Mouse (Mus musculus): Measurements from ENCODE around the gene Slc25a26.

The Slc25a26 gene

DNA sequence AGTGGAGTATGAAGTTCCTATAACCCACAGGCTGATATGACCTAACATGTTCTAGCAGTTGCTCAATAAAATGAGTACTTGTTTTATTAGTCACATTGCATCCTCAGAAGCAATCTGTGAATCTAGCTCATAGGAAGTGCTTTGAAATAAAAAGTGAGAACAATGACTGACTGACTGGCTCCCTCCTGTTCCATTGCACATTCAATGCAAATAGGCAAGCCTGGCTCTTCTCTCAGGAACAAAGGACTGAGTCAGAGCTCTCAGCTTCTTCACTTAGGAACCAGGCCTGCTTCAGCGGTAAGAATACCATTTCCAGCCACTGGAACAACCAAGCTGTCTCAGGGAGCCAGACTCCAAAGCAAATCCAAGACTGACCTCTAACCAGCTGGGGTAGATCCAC, 135.2 kb downstream of the Slc25a26 start:
- DNase-seq (ENCODE audit: extremely low spot score, low read depth, low spot score), result no peak

DNA sequence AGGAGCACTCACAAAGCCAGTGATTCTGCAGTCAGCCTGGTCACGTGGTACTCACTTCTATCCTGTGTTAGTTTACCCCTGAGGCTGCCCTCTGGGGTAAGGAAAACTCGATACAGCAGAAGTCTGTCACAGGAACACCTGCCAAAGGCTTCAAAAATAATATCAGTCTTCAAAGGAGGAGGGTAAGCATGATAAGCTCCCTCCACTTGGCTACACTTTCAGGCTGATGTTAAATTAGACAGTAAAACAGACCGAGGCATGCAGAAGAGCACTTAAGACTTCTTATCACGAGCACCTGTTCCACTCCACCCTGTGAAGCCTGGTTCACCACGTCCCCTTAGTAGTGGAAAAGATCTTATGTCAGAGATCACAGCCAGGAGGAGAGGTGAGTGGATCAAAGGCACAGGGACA, 136.9 kb downstream of the Slc25a26 start:
- no peak for DNase-seq (ENCODE audit: extremely low spot score, low read depth, low spot score)

DNA sequence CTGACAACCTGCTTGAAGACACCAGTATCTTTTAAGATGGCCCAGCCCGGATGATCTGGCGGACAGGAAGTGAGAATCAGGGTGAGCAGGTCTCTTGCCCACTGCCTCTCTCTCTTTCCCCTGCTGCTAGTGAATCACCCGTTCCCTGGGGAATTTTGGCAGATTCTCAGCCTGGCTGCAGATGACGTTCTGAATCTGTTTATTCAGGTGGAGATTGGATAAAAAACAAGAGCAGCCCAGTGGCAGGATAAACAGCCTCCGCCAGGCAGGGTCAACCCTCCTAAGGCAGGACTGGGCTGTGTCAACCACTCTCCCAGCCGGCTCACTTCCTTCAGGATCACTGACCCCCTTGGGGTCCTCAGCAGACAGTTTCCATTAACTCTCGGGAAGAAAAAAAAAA, 140.2 kb downstream of the Slc25a26 start:
- no peak for DNase-seq (ENCODE audit: extremely low spot score, low read depth, low spot score)

DNA sequence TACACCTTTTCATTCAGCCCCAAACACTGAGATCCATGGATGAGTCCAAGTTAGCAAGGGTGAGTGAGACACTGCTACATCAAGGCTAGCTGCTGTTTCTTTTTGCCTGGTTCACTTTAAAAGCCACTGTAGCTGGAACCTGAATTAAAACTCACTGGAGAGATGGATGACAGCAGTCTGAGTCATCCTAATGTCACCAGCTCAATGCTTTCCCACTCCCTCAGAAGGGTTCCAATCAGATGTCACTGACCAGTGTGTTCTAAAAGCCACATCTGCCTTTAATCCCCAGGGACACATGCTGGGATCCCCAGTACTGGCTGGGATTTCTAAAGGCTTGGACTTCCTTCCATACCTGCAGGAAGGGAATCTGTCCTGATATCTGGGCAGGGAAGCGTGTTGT, 141.9 kb downstream of the Slc25a26 start:
- DNase-seq (ENCODE audit: extremely low spot score, low read depth, low spot score), result no peak

DNA sequence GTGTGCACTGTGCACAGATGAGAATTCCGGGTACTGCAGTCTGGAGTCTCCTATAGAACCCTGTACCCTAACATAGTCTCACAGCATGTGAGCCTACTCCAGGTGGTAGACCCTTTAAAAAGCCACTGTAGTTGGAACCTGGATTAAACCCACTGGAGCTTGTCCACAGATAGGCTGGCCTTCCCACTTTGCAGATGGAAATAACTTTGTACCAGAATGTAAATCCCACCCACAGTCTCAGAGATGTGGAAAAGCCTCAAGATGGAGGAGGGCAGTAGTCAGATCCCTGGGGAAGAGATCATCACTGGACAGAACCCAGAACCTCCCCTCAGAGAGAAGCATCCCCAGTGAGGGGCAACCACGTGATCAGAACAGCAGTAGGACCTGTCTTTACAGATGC, 143.9 kb downstream of the Slc25a26 start:
- no peak for DNase-seq (ENCODE audit: extremely low spot score, low read depth, low spot score)

DNA sequence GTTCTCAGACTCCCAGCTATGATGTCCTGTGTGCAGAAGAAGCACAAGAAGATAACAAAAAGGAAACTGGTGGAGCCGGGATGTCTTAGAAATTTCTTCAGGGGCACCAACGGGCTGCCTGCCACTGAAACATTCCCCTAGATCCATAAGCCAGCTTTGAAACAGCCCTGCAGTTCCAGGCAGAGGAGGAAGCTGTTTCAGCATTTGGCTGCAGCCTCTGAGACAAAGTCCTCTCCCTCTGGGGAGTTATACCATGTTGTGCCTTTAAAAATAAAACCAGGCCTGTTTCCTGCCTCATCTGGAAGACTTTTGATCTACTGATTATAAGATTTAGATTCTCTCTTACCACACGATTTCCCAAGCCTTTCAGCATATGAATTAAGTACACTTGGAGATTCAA, 144.5 kb downstream of the Slc25a26 start:
- no peak for DNase-seq (ENCODE audit: extremely low spot score, low read depth, low spot score)

DNA sequence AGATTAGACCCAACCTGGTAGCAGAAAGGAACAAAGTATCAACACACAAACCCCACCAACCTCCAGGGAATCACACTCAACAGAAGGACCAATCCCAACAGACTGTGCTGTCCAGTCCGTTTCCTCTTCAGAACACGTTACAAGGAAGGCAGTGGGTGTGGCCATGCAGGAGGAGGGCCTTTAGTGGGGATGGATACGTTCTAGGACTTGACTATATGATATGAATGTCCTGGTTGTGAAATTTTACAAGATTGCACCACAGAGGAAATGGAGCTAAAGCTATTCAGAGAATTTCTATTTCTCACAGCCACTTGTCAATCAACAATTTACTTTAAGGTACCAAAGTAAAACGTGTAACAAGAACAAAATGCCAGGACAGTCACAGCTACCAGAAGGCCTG, 145.6 kb downstream of the Slc25a26 start:
- no peak for DNase-seq (ENCODE audit: extremely low spot score, low read depth, low spot score)

DNA sequence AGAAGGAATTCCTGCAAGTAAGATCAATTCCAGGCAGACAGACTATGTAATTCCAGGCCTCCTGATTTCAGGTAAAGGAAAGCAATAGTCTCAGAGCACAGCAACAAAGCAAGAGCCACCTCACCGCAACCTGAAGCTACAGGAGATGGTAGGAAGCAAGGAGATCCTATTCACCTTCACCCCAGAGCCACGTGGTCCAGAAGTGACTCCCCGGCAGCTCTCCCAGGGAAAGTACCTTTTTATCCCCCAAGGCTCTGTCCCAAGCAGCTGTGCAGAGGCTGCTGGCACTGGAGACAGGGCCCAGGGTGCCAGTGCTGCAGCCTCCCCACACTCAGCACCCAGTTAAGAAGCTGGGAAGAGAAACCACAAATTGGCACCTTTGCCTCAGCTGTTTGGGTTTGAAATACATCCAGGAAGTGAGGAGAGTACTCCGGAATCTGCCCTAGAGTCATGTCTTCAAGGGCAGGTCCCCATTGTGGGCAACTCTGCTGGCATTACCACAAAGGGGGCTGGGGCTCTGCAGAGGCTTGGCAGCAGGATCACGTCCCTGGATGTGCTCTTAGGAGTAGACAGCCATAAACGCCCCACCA, 146.2 kb downstream of the Slc25a26 start:
- DNase-seq (ENCODE audit: extremely low spot score, low read depth, low spot score), result no peak

DNA sequence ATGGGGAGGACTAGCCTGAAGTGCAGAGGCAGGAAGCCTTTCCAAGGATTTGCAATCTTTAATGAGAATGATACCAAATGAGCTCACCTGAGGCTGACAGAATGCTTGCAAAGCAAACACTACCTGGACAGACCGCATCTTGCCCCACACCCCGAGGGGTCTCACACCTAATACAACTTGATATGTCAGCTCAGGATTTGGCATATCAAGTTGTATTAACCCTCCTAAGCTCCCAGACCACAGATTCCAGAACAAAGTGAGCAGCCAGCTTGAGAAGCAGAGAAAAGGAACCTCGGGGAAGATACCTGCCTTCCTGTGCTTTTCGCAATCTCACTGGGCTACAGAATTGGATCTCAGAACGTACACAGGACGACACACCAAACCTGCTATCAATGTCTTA, 146.8 kb downstream of the Slc25a26 start:
- no peak for DNase-seq (ENCODE audit: extremely low spot score, low read depth, low spot score)

DNA sequence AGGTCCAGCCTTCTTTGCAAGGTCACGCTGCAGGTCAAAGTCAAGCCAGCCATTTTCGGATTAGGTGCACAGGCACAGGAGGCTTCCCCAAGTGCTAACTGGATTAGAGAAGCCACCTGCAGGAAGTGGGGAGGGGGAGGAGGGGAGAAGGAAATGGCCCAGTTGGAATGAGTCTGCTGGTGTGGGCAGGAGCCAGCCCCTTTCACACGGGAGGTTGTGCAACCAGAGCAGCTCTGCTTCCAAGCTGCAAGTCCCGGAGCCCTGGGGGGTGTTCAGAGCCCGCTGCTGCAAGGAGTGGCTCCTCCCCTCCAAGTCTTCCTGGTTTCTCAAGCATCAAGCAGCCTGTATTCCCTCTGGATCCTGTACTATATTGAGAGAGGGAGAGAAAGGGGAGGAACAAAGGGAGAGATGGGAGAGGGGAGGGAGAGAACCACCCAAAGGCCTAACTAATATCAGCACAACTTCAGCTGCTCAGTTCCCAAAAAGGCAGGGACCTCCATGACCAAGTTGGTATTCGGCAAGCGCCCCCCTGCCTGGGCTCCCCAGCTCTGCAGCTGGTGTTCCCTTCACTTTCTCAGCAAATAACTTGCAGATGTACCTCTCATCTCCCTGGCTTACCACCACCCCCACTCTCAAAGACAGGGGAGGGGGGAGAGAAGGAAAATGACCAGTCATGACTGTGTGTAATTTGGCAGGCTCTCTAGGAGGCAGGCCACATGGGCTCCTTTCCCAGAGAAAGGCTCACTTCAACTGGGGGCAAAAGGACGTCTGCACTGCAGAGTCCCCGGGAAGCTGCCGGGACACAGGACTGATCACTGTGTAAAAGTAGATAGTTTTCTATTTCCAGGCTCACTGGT, 147.7 kb downstream of the Slc25a26 start:
- no peak for DNase-seq (ENCODE audit: extremely low spot score, low read depth, low spot score)

DNA sequence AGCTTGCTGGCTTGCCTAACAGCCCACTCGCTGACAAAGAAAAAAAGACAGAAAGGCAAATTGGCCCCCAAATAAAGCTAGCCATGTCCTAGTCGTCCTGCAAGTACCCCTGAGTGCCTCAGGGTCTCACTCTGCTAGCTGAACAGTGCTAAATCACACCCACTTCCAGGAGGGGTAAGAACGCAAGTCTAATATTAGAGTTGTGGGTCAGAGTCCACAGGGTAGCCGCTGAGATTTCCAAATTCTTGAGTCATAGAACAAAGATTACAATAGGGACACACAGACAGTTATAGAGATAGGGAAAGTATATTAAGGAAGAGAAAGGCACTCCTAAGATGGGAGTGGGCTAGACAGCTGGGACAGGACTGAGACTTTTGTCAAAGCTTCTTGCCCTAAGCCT, 148.4 kb downstream of the Slc25a26 start:
- DNase-seq (ENCODE audit: extremely low spot score, low read depth, low spot score), result no peak

DNA sequence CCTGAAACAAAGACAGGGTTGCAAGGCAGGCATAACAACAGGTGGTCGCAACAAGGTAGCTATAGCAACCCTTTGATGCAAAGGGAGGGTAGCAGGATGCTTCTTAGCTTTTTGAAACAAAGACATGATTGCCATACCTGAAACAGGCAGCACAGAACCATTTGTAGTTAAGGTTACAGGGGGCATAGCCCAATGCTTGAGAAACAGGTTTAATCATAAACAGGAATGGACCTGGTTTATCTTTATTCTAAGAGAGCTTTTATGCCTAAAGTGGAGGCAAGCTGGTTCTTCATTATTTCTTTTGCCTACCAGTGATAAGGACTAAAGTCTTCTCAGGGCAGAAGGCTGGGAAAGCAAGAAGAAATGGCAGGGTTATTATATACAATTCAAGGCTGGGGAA, 149.5 kb downstream of the Slc25a26 start:
- no peak for DNase-seq (ENCODE audit: extremely low spot score, low read depth, low spot score)

DNA sequence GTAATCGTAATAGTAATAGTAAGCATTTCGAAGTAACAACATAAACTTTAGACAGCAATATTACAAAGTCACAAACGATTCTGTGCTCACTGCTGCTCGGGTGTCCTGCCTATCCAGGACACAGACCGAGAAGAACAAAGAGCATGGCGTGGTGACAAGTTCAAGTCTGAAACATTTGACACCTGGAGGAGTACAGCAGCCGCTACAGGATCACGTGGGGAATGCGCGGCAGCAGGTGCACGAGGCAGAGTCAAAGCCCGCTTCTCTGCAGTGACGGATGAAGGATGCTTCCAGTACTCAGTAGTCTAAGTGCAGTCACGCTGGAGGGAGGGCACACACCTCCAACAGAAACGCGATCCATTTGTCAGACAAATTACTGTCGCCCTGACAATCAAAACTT, 151.4 kb downstream of the Slc25a26 start:
- DNase-seq (ENCODE audit: extremely low spot score, low read depth, low spot score), result no peak

DNA sequence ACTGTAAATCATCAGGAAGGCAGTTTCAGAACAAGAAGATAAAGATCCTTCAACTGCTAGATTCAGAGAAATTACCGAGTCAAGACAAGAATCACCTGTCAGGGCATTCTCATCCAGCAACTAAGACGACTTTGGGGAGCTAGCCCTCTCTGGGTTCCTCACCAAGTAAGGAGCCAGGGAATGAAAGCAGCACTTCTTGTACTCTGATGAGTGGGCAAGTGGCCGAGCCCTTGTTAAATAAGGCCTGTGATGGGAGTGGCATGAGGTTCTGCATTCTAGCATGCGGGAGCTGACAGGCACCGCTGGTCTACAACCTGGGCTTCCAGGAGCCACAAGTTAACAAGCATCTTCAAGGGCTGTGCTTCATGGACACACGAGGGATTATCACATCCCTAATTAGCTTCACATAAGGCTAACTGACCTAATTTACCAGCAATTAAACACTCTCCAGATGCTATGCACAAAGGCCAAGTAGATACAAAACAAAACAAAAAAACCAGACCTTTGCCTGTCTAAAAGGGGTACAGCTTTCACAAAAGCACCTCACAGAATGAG, 152.6 kb downstream of the Slc25a26 start:
- DNase-seq (ENCODE audit: extremely low spot score, low read depth, low spot score), result no peak

DNA sequence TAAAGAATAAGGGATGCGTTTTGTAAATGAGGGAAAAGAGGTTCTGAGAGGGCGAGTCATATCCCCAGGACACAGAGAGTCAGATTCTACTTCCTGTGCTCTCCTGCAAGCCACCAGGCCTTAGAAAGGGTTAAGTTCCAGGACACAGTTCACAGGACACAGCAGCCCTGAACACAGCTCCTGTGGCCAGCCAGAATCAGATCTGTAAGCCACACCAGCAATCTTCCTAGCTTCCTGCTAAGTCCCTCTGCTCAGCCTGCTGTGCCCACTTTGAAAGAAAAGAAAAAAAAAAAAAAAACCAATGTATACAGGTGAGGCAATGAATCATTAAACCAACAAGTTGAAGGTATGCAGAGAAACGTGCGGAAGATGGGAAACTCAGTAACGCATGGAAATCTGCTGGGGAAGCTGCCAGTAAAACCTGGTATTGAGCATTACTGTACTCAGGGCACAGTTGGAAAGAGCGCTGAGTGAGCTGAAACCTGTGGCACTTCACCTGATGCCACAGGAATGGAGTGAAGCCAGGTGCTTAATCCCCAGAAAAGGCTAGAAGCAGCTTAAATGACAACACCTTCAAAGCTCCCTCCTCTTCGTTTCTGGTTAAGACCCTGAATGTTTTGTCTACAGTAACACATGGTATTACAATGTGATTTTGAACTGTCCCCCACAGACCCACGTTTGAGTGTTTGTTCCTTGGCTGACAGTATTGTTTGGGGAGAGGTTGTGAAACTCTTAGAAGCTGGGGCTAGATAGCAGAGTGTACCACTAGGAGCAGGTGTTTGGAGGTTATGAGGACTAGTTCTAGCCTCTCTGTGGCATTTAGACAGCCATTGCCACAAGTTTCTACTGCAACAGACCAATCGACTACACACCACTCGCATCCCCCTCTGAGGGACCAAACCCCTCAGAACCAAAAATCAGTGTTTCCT, 153.5 kb downstream of the Slc25a26 start:
- DNase-seq (ENCODE audit: extremely low spot score, low read depth, low spot score), result no peak

All from hindlimb bud, embryonic 11.5 days (tissue).